ENCODE assay signal across 25 mouse cellular contexts in genomic region chr11:46439005-46439543, GRCm38 (mm10). TPM values are rescaled to one million over a fixed set of nuclear protein-coding genes. Genes with fewer than 3 reads are reported as not detected.
A peak's percentile ranks its signal among the peaks of the same experiment; 100 is the strongest.
DNase-seq lines count a peak whose midpoint lies in the region; ATAC-seq and TF ChIP-seq lines count a peak whose summit lies in the region.
"Had no signal": no experiment of that assay in that cellular context is flagged by ENCODE, and none has a peak within 500 bp of the region (broad histone marks: within the 10 kb centered on the region; RNA-seq: fewer than 3 reads in every experiment).

No protein-coding gene starts in this region.

- H3K27ac ChIP-seq in liver, embryonic 12.5 days, result peak overlapping the region; percentile 73
- peak overlapping the region; percentile 53 for H3K27ac ChIP-seq in liver, embryonic 16.5 days (ENCODE audit: low read length)
- H3K27ac ChIP-seq in midbrain, embryonic 13.5 days, result no peak overlapping the region
- H3K27ac ChIP-seq: embryonic facial prominence, embryonic 12.5 days; forebrain, embryonic 13.5 days; heart, embryonic 10.5 days; hindbrain, embryonic 14.5 days had no signal

- H3K4me3 ChIP-seq in G1E (ENCODE audit: low read depth, low read length), result peak overlapping the region; percentile 44; the same call in 1 of the 2 replicates
- H3K4me3 ChIP-seq in liver, embryonic 12.5 days, result peak overlapping the region; percentile 97
- peak overlapping the region; percentile 10; the same call in 1 of the 2 replicates for H3K4me3 ChIP-seq in liver, embryonic 16.5 days (ENCODE audit: low read depth, low read length)
- H3K4me3 ChIP-seq in midbrain, embryonic 13.5 days (replicated peaks), result no peak overlapping the region
- H3K4me3 ChIP-seq: embryonic facial prominence, embryonic 12.5 days; forebrain, embryonic 13.5 days; heart, embryonic 10.5 days had no signal

- peaks cover 56% of the 10 kb centered on the region for H3K4me1 ChIP-seq in G1E (ENCODE audit: insufficient read depth, low read depth, low read length)
- peaks cover 70% of the 10 kb centered on the region for H3K4me1 ChIP-seq in liver, embryonic 12.5 days
- H3K4me1 ChIP-seq in liver, embryonic 16.5 days (ENCODE audit: control insufficient read depth, low read depth, low read length), result peaks cover 30% of the 10 kb centered on the region
- H3K4me1 ChIP-seq in midbrain, embryonic 13.5 days (replicated peaks), result peaks cover 17% of the 10 kb centered on the region
- H3K4me1 ChIP-seq: embryonic facial prominence, embryonic 12.5 days; heart, embryonic 10.5 days had no signal

- H3K4me2 ChIP-seq in liver, embryonic 12.5 days, result peak overlapping the region; percentile 65
- H3K4me2 ChIP-seq in liver, embryonic 16.5 days (ENCODE audit: low read depth, low read length), result peak overlapping the region; percentile 72
- no peak overlapping the region for H3K4me2 ChIP-seq in midbrain, embryonic 13.5 days (replicated peaks)
- H3K4me2 ChIP-seq: embryonic facial prominence, embryonic 12.5 days; forebrain, embryonic 13.5 days; hindbrain, embryonic 14.5 days had no signal

- H3K9ac ChIP-seq in liver, embryonic 12.5 days, result peak overlapping the region; percentile 52
- peak overlapping the region; percentile 42 for H3K9ac ChIP-seq in liver, embryonic 16.5 days (ENCODE audit: low read depth, low read length)
- H3K9ac ChIP-seq in midbrain, embryonic 13.5 days (replicated peaks), result no peak overlapping the region
- H3K9ac ChIP-seq: embryonic facial prominence, embryonic 12.5 days; forebrain, embryonic 13.5 days; forebrain, postnatal 0 days; hindbrain, embryonic 14.5 days had no signal

- DNase-seq in heart, adult 11 months, result peak; percentile 16
- no peak for DNase-seq in heart, adult 18-20 months
- DNase-seq in G1E (ENCODE audit: low spot score), result no peak
- no peak for DNase-seq in gastrocnemius, adult 8-10 months (ENCODE audit: low spot score in 2 of 2)
- DNase-seq in adrenal gland, postnatal 14 days, result no peak
- DNase-seq: adrenal gland, postnatal 10 days; cerebellum, adult 2 months; cerebellum, postnatal 14 days; embryo, embryonic 11 days; forebrain, postnatal 0 days; gastrocnemius, postnatal 25 days; heart, postnatal 10 days; heart, postnatal 4 days had no signal

- H3K27me3 ChIP-seq in G1E (ENCODE audit: insufficient read depth, low read length), result no peaks in the 10 kb centered on the region
- H3K27me3 ChIP-seq in liver, embryonic 12.5 days (replicated peaks), result no peaks in the 10 kb centered on the region
- H3K27me3 ChIP-seq in liver, embryonic 16.5 days (ENCODE audit: control insufficient read depth, insufficient read depth, low read depth, low read length), result no peaks in the 10 kb centered on the region
- no peaks in the 10 kb centered on the region for H3K27me3 ChIP-seq in midbrain, embryonic 13.5 days
- H3K27me3 ChIP-seq: embryonic facial prominence, embryonic 12.5 days; forebrain, embryonic 13.5 days had no signal

- TF ChIP-seq CTCF in G1E (IDR thresholded peaks at IDR 0.05; ENCODE audit: low read depth, low read length), result no peak

- peak; percentile 45 for ATAC-seq in G1E (ENCODE audit: extremely low read depth, insufficient number of reproducible peaks, low FRiP score, poor library complexity, severe bottlenecking)
- ATAC-seq in liver, embryonic 12.5 days, result peak; percentile 10; the same call in 1 of the 2 replicates
- ATAC-seq in liver, embryonic 16.5 days (ENCODE audit: low read depth), result no peak
- ATAC-seq in midbrain, embryonic 13.5 days, result no peak
- ATAC-seq: forebrain, embryonic 13.5 days; forebrain, postnatal 0 days; intestine, embryonic 16.5 days had no signal

- peaks cover 42% of the 10 kb centered on the region for H3K36me3 ChIP-seq in G1E (replicated peaks)
- peaks cover 50% of the 10 kb centered on the region for H3K36me3 ChIP-seq in liver, embryonic 12.5 days
- peaks cover 14% of the 10 kb centered on the region for H3K36me3 ChIP-seq in liver, embryonic 16.5 days (ENCODE audit: control insufficient read depth, insufficient read depth)
- H3K36me3 ChIP-seq in midbrain, embryonic 13.5 days, result peaks cover 27% of the 10 kb centered on the region

- 34% methylated on average over 5 of the region's 5 CpGs for WGBS in liver, embryonic 12.5 days (ENCODE audit: insufficient replicate concordance)
- 27% methylated on average over 5 of the region's 5 CpGs for WGBS in liver, embryonic 16.5 days (ENCODE audit: insufficient replicate concordance)
- whole genome bisulfite sequencing in midbrain, embryonic 13.5 days, result 95% methylated on average over 5 of the region's 5 CpGs

- H3K9me3 ChIP-seq in G1E (replicated peaks), result no peaks in the 10 kb centered on the region
- H3K9me3 ChIP-seq in liver, embryonic 12.5 days (replicated peaks), result no peaks in the 10 kb centered on the region
- no peaks in the 10 kb centered on the region for H3K9me3 ChIP-seq in liver, embryonic 16.5 days (replicated peaks; ENCODE audit: control insufficient read depth, low read length)
- no peaks in the 10 kb centered on the region for H3K9me3 ChIP-seq in midbrain, embryonic 13.5 days
- H3K9me3 ChIP-seq: embryonic facial prominence, embryonic 12.5 days; forebrain, embryonic 13.5 days; heart, embryonic 10.5 days had no signal

RNA-seq across cellular contexts. Expression of gene Med7, which starts 2.3 kb away (rescaled TPM):
- 10 to 100 TPM; 18.5 to 19.4 TPM for total RNA-seq in heart, adult 18-20 months (2021)
- total RNA-seq in G1E (2014; fragmentation: Nextera tagmentation) (133 and 154 TPM in 2 replicates), G1E (2017) (77.8 and 103 TPM in 2 replicates)
- 275 and 326 TPM in 2 replicates for polyA plus RNA-seq in G1E (2012)
- polyA plus RNA-seq in liver, embryonic 12.5 days (2016; fragmentation: Nextera tagmentation; extraction: Ambion mirVana), result 66.0 and 71.2 TPM in 2 replicates
- 44.8 and 49.7 TPM in 2 replicates for polyA plus RNA-seq in liver, embryonic 16.5 days (2015; fragmentation: Nextera tagmentation; extraction: Ambion mirVana)
- total RNA-seq in gastrocnemius, adult 8-10 months (2022), result 10 to 100 TPM; 13.1 to 18.5 (median 16.9) TPM
- 81.3 and 83.7 TPM in 2 replicates for polyA plus RNA-seq in midbrain, embryonic 13.5 days (2015; fragmentation: Nextera tagmentation; extraction: Ambion mirVana)
- 31.1 and 39.6 TPM in 2 replicates for total RNA-seq in adrenal gland, postnatal 14 days (2021)

RNA-seq across cellular contexts. Expression of gene Havcr2, which starts 15.7 kb away (rescaled TPM):
- under 1 TPM; 0.47 to 0.54 TPM for total RNA-seq in heart, adult 18-20 months (2021)
- total RNA-seq in G1E (2014; fragmentation: Nextera tagmentation) (51.6 and 54.5 TPM in 2 replicates), G1E (2017) (170 and 185 TPM in 2 replicates)
- polyA plus RNA-seq in G1E (2012), result 1.8 and 2.4 TPM in 2 replicates
- 0.07 and 0.17 TPM in 2 replicates for polyA plus RNA-seq in liver, embryonic 12.5 days (2016; fragmentation: Nextera tagmentation; extraction: Ambion mirVana)
- polyA plus RNA-seq in liver, embryonic 16.5 days (2015; fragmentation: Nextera tagmentation; extraction: Ambion mirVana), result 0.38 and 0.39 TPM in 2 replicates
- total RNA-seq in gastrocnemius, adult 8-10 months (2022), result under 1 TPM in 2 of 4 experiments, not detected in 2; 0.12 to 0.13 TPM
- 0.08 and 0.11 TPM in 2 replicates for polyA plus RNA-seq in midbrain, embryonic 13.5 days (2015; fragmentation: Nextera tagmentation; extraction: Ambion mirVana)
- 0.96 and 1.5 TPM in 2 replicates for total RNA-seq in adrenal gland, postnatal 14 days (2021)
- total RNA-seq: gastrocnemius, adult 18-20 months; gastrocnemius, postnatal 25 days had no signal

RNA-seq across cellular contexts. Expression of gene Fam71b, which starts 42.7 kb away (rescaled TPM):
- total RNA-seq in heart, adult 18-20 months (2021), result not detected
- not detected in 2 replicates for total RNA-seq in G1E (2014; fragmentation: Nextera tagmentation)
- 0.49 TPM in 1 of 2 replicates, not detected in the other for total RNA-seq in G1E (2017)
- polyA plus RNA-seq in G1E (2012), result not detected in 2 replicates
- polyA plus RNA-seq in liver, embryonic 12.5 days (2016; fragmentation: Nextera tagmentation; extraction: Ambion mirVana), result not detected in 2 replicates
- 0.04 TPM in 1 of 2 replicates, not detected in the other for polyA plus RNA-seq in liver, embryonic 16.5 days (2015; fragmentation: Nextera tagmentation; extraction: Ambion mirVana)
- total RNA-seq in gastrocnemius, adult 8-10 months (2022), result not detected
- polyA plus RNA-seq in midbrain, embryonic 13.5 days (2015; fragmentation: Nextera tagmentation; extraction: Ambion mirVana), result not detected in 2 replicates
- not detected in 2 replicates for total RNA-seq in adrenal gland, postnatal 14 days (2021)
- total RNA-seq: adrenal gland, postnatal 10 days; common myeloid progenitor, adult 5-6 weeks; forebrain, postnatal 0 days; gastrocnemius, adult 18-20 months; gastrocnemius, postnatal 25 days; granulocyte monocyte progenitor cell, adult 5-6 weeks; heart, postnatal 10 days; heart, postnatal 4 days had no signal
- polyA plus RNA-seq: cerebellum, adult 2 months; embryonic facial prominence, embryonic 12.5 days; forebrain, embryonic 13.5 days; forebrain, postnatal 0 days; heart, embryonic 10.5 days; heart, embryonic 14.5 days; hindbrain, embryonic 14.5 days; intestine, embryonic 16.5 days had no signal

RNA-seq across cellular contexts. Expression of gene Itk, which starts 49.8 kb away (rescaled TPM):
- 1 to 10 TPM in 1 of 2 experiments, under 1 TPM in 1; 0.20 to 2.9 TPM for total RNA-seq in heart, adult 18-20 months (2021)
- 1.1 and 1.7 TPM in 2 replicates for total RNA-seq in G1E (2014; fragmentation: Nextera tagmentation)
- 0.44 and 1.0 TPM in 2 replicates for total RNA-seq in G1E (2017)
- polyA plus RNA-seq in G1E (2012), result 0.05 TPM in 1 of 2 replicates, not detected in the other
- polyA plus RNA-seq in liver, embryonic 12.5 days (2016; fragmentation: Nextera tagmentation; extraction: Ambion mirVana), result not detected in 2 replicates
- polyA plus RNA-seq in liver, embryonic 16.5 days (2015; fragmentation: Nextera tagmentation; extraction: Ambion mirVana), result 0.09 and 0.12 TPM in 2 replicates
- not detected for total RNA-seq in gastrocnemius, adult 8-10 months (2022)
- not detected in 2 replicates for polyA plus RNA-seq in midbrain, embryonic 13.5 days (2015; fragmentation: Nextera tagmentation; extraction: Ambion mirVana)
- 0.74 and 6.8 TPM in 2 replicates for total RNA-seq in adrenal gland, postnatal 14 days (2021)
- polyA plus RNA-seq: forebrain, embryonic 13.5 days; heart, embryonic 14.5 days had no signal

Comparison
In these comparisons a context has a peak if more than half of its experiments do, and no peak if none do; other contexts are left out.
1. ATAC-seq: peak in G1E (single experiment) and liver, embryonic 12.5 days (single experiment); none in liver, embryonic 16.5 days (single experiment) and midbrain, embryonic 13.5 days (single experiment).
2. RNA of gene Havcr2, which starts 15.7 kb away (total RNA-seq): 51.6 to 185 TPM in G1E; 0.96 to 1.5 TPM in adrenal gland, postnatal 14 days, 0.47 to 0.54 TPM in heart, adult 18-20 months and 0.12 to 0.13 TPM in gastrocnemius, adult 8-10 months; every median in the first group is over 10 times any median in the second.